Mouse (Mus musculus) brown adipose tissue, adult 24 weeks (tissue): Measurements from ENCODE around the gene Smim14. TPM values are rescaled to one million over a fixed set of nuclear protein-coding genes. Genes with fewer than 3 reads are reported as not detected.

Experiments
- H3K27ac ChIP-seq: fragments of 200-500 bp; replicated peaks from 2 replicates; pipeline ENCODE4 v1.5.1; 2012; ENCODE audit warnings: low read depth, mild to moderate bottlenecking, low read length
- H3K4me1 ChIP-seq: fragments of 200-500 bp; 2 replicates; pipeline ENCODE4 v1.6.1; 2012; ENCODE audit warnings: low read length, mixed read lengths; ENCODE audit not compliant: control insufficient read depth, insufficient read depth, insufficient read length
- H3K4me3 ChIP-seq: fragments of 200-500 bp; 2 replicates; pipeline ENCODE4 v1.5.1; 2012; ENCODE audit warnings: low read depth, mild to moderate bottlenecking, low read length, moderate library complexity; ENCODE audit not compliant: insufficient read depth
- polyA plus RNA-seq: library from polyadenylated mRNA; stranded (reverse); fragments of >200 nt; gene quantifications from 2 replicates; pipeline ENCODE4 v1.2.4, GENCODE M21; 2012; ENCODE audit not compliant: missing spikeins, insufficient read depth, insufficient read length

The Smim14 gene
- polyA plus RNA-seq = 75.8 and 85.9 TPM in 2 replicates

DNA sequence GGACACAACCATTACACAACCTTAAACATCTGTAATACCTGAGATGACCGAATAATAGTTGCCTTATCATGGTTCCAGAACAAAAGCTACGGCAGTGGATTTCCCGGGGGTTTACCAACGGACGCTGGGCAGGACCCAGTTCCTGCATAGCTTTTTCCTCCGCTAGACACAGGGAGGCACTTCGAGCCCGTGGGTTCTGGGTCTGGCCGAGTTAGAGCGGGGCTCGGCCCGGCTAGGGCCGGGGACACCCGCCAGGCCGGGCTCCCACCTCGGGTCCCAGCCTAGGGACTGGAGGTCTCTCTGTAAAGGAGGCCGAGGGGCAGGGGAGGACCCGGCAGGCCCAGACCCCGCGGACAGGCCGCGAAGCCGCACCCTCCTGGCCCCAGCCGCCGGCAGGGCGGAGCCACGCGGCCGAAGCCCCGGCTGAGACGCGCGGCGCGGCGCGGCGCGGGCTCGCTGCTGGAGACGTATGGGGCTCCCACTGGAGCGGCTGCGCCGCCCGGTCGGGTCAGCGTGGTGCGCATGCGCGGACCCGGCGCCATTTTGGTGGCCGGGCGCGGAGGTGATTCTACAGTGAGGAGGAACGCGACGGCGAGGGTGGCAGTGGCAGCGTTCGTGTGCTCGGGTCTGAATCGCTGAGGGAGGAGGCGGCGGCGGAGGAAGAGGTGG lies at the start of gene Smim14, which contains the start of gene Ube2k:
Gene Smim14 (minus strand): TSS at position 434 of the 669 bp plus-strand sequence.
Gene Ube2k (plus strand): TSS at position 483 of the 669 bp plus-strand sequence.
- Histone ChIP-seq H3K4me3 (peak within 1 kb of the TSS; percentile 87), H3K27ac (peak within 1 kb of the TSS; percentile 94), H3K4me1 (peaks cover 5% of the 10 kb centered on the region)

DNA sequence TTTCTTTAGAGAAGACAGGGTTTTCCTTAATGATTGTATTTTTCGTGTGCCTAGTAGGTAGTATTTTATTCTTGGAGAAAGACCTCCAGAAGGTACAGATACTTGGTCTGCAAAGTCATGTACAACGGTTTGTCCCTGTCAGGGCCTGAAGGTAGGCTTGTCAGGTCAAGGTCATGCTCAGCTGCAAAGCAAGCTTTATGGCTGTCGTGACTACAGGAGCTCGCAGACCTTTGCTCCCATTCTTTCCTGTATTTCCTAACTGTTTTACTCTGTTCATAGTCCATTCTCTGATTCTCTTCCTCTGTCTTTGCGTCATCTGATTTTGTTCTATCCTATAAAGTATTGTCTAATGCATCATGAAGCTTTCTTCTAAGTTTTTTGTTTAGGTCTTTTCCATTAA lies 49.3 kb upstream of the Smim14 start:
- Histone ChIP-seq H3K4me3 (no peak overlapping the region), H3K27ac (no peak overlapping the region), H3K4me1 (no peaks in the 10 kb centered on the region)

DNA sequence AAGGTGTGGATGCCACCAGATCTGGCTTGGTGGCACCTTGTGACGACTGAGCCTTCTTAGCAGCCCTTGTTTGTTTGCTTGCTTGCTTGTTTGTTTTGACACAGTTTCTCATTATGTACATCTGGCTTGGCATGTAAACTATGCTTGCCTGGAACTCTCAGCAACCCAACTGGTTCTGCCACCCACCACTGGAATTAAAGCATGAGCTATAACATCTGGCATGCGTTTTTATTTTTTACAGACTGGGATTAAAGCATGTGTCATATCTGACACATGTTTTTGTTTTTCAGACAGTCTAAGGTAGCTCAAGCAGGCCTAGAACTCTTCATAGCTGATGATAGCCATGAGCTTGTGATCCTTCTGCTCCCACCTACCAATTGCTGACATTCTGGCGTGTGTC lies 41.6 kb upstream of the Smim14 start:
- no peak overlapping the region for H3K4me3 ChIP-seq
- H3K27ac ChIP-seq = no peak overlapping the region
- peaks cover 2% of the 10 kb centered on the region for H3K4me1 ChIP-seq

DNA sequence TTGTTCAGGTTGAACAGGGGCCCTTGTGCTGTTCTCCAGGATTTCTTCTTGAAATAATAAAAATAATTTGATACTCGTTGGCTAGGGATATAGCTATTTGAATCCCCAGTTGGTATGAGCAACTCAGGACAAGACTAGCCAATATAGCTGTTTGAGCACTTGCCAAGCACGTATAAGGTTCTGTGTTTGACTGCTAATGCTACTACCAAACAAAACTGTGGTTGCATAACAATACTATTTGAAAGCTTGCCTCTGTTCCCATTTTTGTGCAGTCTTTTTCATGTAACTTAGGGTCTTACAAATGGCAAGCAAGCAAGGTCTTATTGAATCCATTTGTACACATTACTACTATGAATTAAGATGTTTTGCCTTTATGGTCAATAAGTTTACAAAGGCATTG lies 38.9 kb upstream of the Smim14 start:
- Histone ChIP-seq H3K4me1 (peaks cover 2% of the 10 kb centered on the region), H3K27ac (0 out of 2 replicates have a peak overlapping the region, but pooled peaks have one; percentile 33), H3K4me3 (no peak overlapping the region)

DNA sequence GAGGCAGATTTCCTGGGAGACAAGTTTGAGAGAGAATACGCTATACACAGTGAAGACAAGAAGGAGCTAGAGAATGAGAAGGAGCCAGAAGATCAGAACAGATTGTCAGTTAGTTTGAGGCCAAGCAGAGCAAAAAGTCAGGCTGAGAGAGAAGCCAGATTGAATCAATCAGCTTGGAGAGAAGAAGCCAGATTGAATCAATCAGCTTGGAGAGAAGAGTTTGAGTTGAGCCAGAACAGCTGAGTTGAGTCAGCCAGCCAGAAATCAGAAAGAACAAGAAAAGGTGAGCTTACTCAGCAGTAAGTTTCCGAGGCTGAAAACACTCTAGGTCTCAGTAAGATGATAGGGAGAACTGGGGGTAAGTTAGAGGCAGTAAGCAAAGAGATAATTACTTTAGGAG lies 37.9 kb upstream of the Smim14 start:
- Histone ChIP-seq H3K27ac (peak overlapping the region; percentile 68), H3K4me3 (no peak overlapping the region), H3K4me1 (peaks cover 2% of the 10 kb centered on the region)

DNA sequence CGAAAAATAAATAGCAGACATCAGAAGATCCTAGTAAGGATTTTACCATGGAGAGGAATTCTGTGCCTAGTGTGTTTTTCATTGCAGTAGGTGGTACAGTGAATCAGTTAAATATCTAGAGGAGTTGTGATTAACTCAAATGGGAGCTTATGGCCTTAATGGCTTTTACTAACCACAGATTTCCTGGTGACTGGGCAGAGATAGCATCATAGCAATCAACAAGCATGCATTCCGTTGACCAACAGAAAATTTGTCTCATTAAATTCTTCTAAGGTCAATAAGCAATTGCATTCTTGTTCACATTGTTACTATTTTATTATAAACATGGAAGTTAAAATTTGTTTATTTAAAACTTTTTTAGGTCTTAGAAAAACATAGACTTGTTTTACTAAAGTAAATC lies 28.5 kb upstream of the Smim14 start:
- H3K27ac ChIP-seq = no peak overlapping the region
- no peak overlapping the region for H3K4me3 ChIP-seq
- H3K4me1 ChIP-seq = no peaks in the 10 kb centered on the region

DNA sequence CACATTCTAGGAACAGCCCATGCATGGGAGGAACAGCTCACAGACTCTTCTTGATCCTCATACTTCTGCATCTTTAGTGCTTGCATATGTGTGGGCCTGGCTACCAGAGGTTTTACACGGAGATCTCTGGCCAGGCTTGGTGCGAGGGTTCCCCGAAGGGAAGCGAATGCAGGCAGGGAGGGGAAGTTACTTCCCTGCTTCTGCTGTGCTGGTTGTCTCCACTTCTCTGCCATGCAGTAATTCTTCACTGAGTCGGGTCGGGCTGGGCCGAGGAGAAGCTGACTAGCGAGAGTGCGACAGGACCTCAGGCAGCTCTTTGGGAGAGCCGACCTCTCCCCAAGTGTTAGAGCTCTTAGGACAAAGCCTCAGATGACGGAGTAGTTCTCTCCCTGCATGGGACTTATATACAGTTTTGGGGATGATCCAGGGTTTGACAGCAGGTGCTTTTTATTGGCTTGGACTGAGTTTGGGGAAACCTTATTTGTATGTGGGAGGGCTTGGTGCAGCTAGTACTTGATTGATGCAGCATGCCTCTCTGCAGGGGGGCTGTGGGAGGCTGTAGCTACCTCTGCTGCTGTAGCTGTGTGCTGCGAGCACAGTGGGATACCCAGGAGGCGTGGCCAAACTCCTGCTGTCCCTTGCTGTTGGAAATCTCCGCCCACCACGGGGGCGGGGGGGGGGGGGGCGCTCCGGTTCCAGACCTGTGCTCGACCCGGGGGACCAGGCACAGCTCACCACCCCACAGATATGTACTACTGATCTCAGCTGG lies 24.3 kb upstream of the Smim14 start:
- peaks cover 5% of the 10 kb centered on the region for H3K4me1 ChIP-seq
- H3K27ac ChIP-seq = no peak overlapping the region
- no peak overlapping the region for H3K4me3 ChIP-seq

DNA sequence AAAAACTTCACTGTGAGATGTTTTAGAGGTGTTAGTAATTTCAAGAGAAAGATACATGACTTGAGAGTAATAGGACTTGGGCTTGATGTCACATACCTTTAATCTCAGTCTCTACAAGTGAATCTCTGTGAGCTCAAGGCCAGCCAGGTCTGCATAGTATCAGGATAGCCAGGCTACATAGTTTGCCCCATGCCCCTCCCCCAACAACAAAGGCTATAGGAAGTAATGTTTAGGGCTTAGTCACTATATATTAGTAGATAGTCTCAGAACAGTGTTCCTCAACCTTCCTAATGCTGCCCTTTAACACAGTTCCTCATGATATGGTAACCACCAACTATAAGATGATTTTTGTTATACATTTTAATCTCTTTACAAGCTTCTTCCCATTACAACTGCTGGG lies 20.1 kb upstream of the Smim14 start:
- H3K4me1 ChIP-seq = peaks cover 8% of the 10 kb centered on the region
- no peak overlapping the region for H3K4me3 ChIP-seq
- H3K27ac ChIP-seq = no peak overlapping the region

DNA sequence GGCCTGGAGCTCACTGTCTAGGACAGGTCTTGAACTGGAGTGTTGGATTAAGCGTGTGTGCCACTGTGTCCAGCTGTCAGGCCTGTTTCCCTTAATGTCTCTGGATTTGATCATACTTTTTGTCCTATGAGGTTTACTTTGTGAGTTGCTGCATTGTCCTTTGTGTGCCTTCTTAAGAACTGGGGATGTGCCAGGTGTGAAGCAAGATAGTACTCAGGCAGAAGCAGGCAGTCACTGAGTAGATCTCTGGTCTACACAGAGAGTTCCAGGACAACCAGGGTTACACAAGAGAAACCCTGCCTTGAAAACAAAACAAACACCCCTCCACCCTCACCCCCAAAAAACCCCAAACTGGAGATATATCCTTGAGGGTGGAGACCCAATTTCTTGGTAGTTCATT lies 12.7 kb upstream of the Smim14 start:
- Histone ChIP-seq H3K4me3 (no peak overlapping the region), H3K27ac (no peak overlapping the region), H3K4me1 (peaks cover 6% of the 10 kb centered on the region)

DNA sequence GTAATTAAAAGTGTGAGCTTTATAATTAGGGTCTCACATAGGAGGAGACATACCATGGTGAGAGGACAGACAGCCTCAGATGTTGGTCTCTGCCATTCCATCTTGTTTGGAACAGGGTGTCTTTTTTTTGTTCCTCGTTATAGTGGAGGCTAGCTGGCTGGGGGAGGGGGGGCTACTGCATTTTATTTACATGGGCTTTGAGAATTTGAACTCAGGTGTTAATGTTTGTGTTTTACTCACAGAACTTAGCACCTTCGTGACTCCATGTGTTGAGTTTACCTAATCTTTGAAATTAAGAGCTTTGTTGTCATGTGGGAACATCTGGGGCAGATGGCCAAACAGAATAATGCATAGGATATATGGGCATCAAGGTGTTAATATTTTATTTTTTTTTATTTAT lies 7.6 kb upstream of the Smim14 start:
- H3K4me1 ChIP-seq = peaks cover 11% of the 10 kb centered on the region
- no peak overlapping the region for H3K27ac ChIP-seq
- no peak overlapping the region for H3K4me3 ChIP-seq

DNA sequence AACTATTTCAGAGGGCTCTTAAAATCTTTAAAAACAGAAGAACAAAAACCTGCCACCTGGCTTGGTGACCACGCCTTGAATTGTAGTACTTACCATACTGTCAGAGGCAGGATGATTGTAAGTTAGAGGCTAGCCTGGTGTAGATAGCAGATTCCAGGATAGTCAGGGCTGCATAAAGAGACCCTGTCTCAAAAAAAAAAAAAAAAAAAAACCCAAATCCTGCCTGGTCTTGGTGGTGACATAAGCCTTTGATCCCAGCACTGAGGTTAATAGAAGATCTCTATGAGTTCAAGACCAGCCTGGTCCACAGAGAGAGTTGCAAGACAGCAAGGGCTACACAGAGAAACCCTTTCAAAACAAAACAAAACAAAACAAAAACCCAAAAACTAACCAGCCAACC lies 6.5 kb upstream of the Smim14 start:
- no peak overlapping the region for H3K4me3 ChIP-seq
- no peak overlapping the region for H3K27ac ChIP-seq
- H3K4me1 ChIP-seq = peaks cover 11% of the 10 kb centered on the region

DNA sequence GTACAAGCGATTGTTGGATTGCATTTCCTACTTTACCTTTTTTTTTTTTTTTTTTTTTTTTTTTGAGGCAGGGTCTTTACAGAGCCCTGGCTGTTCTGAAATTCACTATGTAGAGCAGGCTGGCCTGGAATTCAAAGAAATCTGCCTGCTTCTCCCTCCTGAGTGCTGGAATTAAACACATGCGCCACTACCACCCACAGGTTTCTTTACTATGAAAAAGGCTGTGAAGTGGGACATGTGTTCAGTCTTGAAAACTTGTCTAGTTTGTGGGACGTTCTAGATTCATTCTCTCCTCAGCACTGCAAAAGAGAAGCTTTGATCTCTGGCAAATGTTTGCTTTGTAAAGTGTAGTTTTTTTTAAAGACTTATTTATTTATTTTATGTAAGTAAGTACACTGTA lies 4.9 kb upstream of the Smim14 start:
- Histone ChIP-seq H3K4me1 (peaks cover 8% of the 10 kb centered on the region), H3K4me3 (no peak overlapping the region), H3K27ac (no peak overlapping the region)

DNA sequence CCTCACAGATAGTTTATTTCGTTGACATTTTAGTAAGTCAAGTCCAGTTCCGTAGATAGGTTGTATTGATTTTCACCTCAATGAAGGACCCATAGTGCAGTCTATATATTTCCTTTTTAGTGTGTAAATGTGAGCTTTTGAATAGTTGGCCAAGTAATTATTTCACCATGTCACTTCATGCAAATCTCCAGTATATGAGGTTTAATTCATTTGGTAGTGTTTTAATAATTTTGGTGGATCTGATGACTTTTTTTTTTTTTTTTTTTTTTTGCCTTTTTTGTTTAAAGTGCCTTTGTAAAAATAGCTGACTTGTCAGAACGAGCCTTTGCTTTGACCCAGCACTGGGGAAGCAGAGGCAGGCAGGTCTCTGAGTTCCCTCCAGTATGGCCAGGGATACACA lies 2.8 kb upstream of the Smim14 start:
- Histone ChIP-seq H3K4me3 (no peak overlapping the region), H3K27ac (no peak overlapping the region), H3K4me1 (peaks cover 8% of the 10 kb centered on the region)

DNA sequence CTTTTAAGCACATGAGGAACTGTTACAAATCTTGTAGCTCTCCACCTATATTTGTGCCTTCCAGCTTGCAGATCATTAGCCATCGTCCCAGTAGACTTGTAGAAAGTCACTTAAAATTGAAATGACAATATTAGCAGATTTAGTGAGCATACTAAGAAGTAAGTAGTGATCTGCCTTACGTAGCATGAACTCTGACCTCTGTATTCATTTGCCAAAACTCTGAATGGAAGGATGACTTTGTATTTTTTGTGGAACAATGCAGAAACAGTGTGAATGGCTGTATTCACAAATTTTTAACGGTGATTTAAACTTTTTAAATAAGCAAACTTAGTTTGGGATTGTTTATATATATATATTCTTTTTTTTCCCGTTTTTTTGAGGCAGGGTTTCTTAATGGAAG lies 1.8 kb upstream of the Smim14 start:
- peaks cover 8% of the 10 kb centered on the region for H3K4me1 ChIP-seq
- H3K27ac ChIP-seq = no peak overlapping the region
- H3K4me3 ChIP-seq = no peak overlapping the region

DNA sequence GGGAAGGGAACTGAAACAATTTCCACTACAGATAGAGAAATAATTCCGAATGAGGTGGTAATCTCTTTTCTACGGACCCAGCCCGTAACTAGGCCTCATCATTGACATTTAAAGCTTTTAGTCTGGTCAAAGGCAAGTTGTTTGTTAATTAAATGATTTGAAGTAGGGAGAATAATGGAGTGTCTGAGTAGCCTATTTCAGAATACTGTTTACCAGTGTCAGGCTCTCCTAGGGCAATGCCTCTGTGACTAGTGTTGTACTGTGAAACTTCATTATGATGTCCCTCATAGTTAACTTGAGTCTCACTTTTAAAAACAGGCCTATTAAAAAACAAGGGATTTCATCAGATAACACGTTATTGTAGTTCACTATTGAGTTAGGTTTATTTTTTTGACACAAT lies 1.1 kb upstream of the Smim14 start:
- H3K4me3 ChIP-seq = peak overlapping the region; percentile 87
- H3K4me1 ChIP-seq = peaks cover 8% of the 10 kb centered on the region
- peak overlapping the region; percentile 90 for H3K27ac ChIP-seq
